8 mouse cellular contexts compared by ENCODE assay signal in genomic region chr19:3576451-3577264, GRCm38 (mm10). TPM values are rescaled to one million over a fixed set of nuclear protein-coding genes. Genes with fewer than 3 reads are reported as not detected.
DNase-seq lines count a peak whose midpoint lies in the region; ATAC-seq and TF ChIP-seq lines count a peak whose summit lies in the region.

No protein-coding gene starts in this region.

- H3K4me1 ChIP-seq in E14TG2a.4 (replicated peaks; ENCODE audit: low read depth, low read length) = peaks cover 63% of the 10 kb centered on the region
- peaks cover 25% of the 10 kb centered on the region for H3K4me1 ChIP-seq in forebrain, embryonic 15.5 days
- peaks cover 47% of the 10 kb centered on the region for H3K4me1 ChIP-seq in liver, embryonic 13.5 days (replicated peaks)

- H3K4me2 ChIP-seq in forebrain, embryonic 15.5 days (replicated peaks) = peak overlapping the region; percentile 40
- peak overlapping the region; percentile 74 for H3K4me2 ChIP-seq in liver, embryonic 13.5 days

- WGBS in forebrain, embryonic 15.5 days = 72% methylated on average over 5 of the region's 5 CpGs
- WGBS in liver, embryonic 13.5 days (ENCODE audit: insufficient replicate concordance) = 56% methylated on average over 5 of the region's 5 CpGs

- no peak for TF ChIP-seq CTCF in E14TG2a.4 (conservative IDR thresholded peaks at IDR 0.05; ENCODE audit: low read length)

- H3K27me3 ChIP-seq in E14TG2a.4 (ENCODE audit: insufficient read depth, low read length) = no peaks in the 10 kb centered on the region
- H3K27me3 ChIP-seq in forebrain, embryonic 15.5 days = no peaks in the 10 kb centered on the region
- no peaks in the 10 kb centered on the region for H3K27me3 ChIP-seq in liver, embryonic 13.5 days

- peak overlapping the region; percentile 97 for H3K27ac ChIP-seq in forebrain, embryonic 15.5 days (replicated peaks)
- H3K27ac ChIP-seq in liver, embryonic 13.5 days = peak overlapping the region; percentile 91

- no peak for ATAC-seq in cerebellum, adult (ENCODE audit: insufficient number of reproducible peaks, low FRiP score, low TSS enrichment)
- peak; percentile 5; the same call in 1 of the 2 replicates for ATAC-seq in forebrain, embryonic 15.5 days (replicated peaks)
- no peak for ATAC-seq in liver, embryonic 13.5 days (ENCODE audit: low read depth)
- ATAC-seq in monocyte, adult 5-6 weeks (replicated peaks; ENCODE audit: insufficient number of reproducible peaks, low FRiP score, low TSS enrichment, poor library complexity, severe bottlenecking) = no peak

- H3K36me3 ChIP-seq in E14TG2a.4 (ENCODE audit: insufficient read depth, low read length) = 0 out of 2 replicates have a peak, but pooled peaks cover 5% of the 10 kb centered on the region
- no peaks in the 10 kb centered on the region for H3K36me3 ChIP-seq in forebrain, embryonic 15.5 days
- H3K36me3 ChIP-seq in liver, embryonic 13.5 days = no peaks in the 10 kb centered on the region

- peaks cover 6% of the 10 kb centered on the region for H3K9me3 ChIP-seq in E14TG2a.4 (ENCODE audit: low read length)
- H3K9me3 ChIP-seq in forebrain, embryonic 15.5 days = no peaks in the 10 kb centered on the region
- no peaks in the 10 kb centered on the region for H3K9me3 ChIP-seq in liver, embryonic 13.5 days (replicated peaks)

- peak overlapping the region; percentile 32; the same call in 1 of the 2 replicates for H3K9ac ChIP-seq in forebrain, embryonic 15.5 days (replicated peaks)
- peak overlapping the region; percentile 76 for H3K9ac ChIP-seq in liver, embryonic 13.5 days

- DNase-seq in cerebellum, adult 11 months = peak; percentile 34
- DNase-seq in liver, embryonic 13.5 days = peak; percentile 29
- DNase-seq in thymus, postnatal 0 days (ENCODE audit: low spot score) = no peak
- DNase-seq in urinary bladder, postnatal 25 days (ENCODE audit: low spot score) = no peak

- H3K4me3 ChIP-seq in E14TG2a.4 (replicated peaks; ENCODE audit: low read length) = peak overlapping the region; percentile 97
- peak overlapping the region; percentile 62 for H3K4me3 ChIP-seq in forebrain, embryonic 15.5 days
- peak overlapping the region; percentile 88 for H3K4me3 ChIP-seq in liver, embryonic 13.5 days (replicated peaks)

RNA-seq across cellular contexts. Expression of gene Ppp6r3, which starts 1.1 kb away (rescaled TPM):
- polyA plus RNA-seq in forebrain, embryonic 15.5 days (2015; fragmentation: Nextera tagmentation; extraction: Ambion mirVana) = 62.5 and 69.6 TPM in 2 replicates
- 22.3 and 28.0 TPM in 2 replicates for polyA plus RNA-seq in liver, embryonic 13.5 days (2015; fragmentation: Nextera tagmentation; extraction: Ambion mirVana)
- 49.9 and 52.0 TPM in 2 replicates for polyA plus RNA-seq in thymus, postnatal 0 days (2015; fragmentation: Nextera tagmentation; extraction: Ambion mirVana)
- 90.3 to 128 TPM (median 101 TPM) in 3 replicates for total RNA-seq in monocyte, adult 5-6 weeks (2017)

Comparison
In these comparisons a context has a peak if more than half of its experiments do, and no peak if none do; other contexts are left out.
1. DNase-seq: peak in cerebellum, adult 11 months (single experiment) and liver, embryonic 13.5 days (single experiment); none in thymus, postnatal 0 days (single experiment) and urinary bladder, postnatal 25 days (single experiment).
2. Peak in every context shown above with its lines, with median percentiles within 50 percentile points of each other: H3K4me3 ChIP-seq.